Mouse (Mus musculus) kidney, adult 2 months (tissue): ENCODE measurements around the gene Tmem204.

Experiments
- CTCF ChIP-seq: fragments of 200-500 bp; conservative IDR thresholded peaks from 2 replicates; pipeline ENCODE4 v1.5.1; 2011; ENCODE audit warnings: low read depth, mild to moderate bottlenecking, control low read depth, low read length, moderate library complexity, mixed read lengths; ENCODE audit not compliant: insufficient read depth, insufficient read length
- POLR2A ChIP-seq: fragments of 200-500 bp; IDR thresholded peaks from one replicate; pipeline ENCODE4 v1.6.1; 2011; ENCODE audit warnings: low read depth, low read length, control low read depth

DNA sequence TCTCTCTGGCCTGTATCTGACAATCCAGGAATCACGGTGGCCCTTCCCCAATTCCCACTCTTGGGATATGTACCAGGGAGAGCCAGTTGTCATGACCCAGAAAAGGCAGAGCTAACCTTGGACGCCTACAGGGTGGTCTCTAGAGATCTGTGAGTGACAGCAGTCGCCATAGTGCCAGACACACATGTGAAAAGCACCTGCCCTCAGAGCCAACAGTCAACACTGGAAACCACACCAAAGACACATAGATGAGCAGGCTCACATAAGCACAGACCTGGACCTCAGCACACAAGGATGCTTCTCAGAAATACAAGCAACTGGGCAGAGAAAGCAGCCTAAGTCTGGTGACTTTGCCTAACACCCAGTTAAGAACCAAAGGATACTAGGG is 29.0 kb upstream of the Tmem204 start:
- TF ChIP-seq POLR2A (no peak), CTCF (no peak)
